Mouse (Mus musculus): ENCODE measurements around the gene Nxn.

Gene Nxn

DNA sequence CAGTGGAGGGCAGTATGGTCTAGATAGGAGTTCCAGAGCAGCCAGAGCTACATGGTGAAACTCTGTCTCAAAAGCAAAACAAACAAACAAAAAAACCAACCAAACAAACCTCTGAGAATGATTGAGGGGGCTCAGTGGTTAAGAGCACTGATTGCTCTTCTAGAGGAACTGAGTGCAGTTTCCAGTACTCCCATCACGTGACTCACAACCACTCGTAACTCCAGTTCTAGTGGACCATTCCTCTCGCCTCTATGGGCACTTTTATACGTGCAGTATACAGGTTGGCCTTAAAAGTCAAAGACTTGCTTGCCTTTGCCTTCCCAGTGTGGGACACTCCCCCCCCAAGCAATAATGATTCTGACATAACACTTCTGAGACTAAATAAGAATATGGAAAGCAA is 6.2 kb upstream of the Nxn start:
- in situ Hi-C loops (cut with MboI; ENCODE audit: low sequenced_read_pairs) = no loop called here

- in situ Hi-C loops (cut with MboI; ENCODE audit: low sequenced_read_pairs) = no loop called here
Observed at GRCm38 (mm10) chr11:76401398-76401797, 2.5 kb upstream of the Nxn start.

DNA sequence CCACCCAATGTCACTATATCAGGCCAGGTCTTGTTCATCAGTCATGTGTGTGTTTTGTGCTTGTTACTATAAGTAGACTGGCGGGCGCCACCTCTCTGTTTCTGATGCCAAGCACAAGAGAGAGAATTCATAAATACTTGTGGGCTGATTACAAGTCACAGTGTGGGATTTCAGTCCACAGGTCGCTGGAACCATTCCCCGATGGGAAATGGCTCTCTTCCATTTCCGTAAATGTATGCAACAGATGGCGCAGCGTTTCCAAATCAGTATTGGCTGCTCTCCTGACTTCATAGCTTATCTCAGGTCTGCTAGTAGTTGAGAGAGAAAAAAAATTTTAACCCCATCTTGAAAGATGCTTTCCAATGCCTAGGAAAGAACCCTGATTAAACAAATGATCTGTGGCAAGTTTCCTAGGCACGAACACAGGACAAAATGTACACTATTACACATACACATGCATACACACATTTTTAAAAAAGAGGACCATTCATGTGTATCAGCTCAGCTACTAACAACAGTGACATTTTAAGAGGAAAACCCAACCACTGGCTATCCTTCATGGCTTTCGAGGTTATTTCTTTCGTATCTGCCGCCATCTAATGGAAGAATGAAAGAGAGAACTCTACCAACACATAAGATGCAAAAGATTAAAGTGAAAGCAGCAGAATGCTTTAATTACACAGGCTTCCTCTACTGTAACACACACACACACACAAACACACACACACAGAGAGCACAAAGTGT is 819 bp upstream of the Nxn start:
- in situ Hi-C loops (cut with MboI; ENCODE audit: low sequenced_read_pairs) = loop anchor here (5.0 kb wide), 1 partner anchor 142 kb away; no protein-coding TSS in a partner anchor

- in situ Hi-C loops (cut with MboI; ENCODE audit: low sequenced_read_pairs) = loop anchor here (5.0 kb wide), 1 partner anchor 141 kb away; no protein-coding TSS in a partner anchor
Observed at GRCm38 (mm10) chr11:76398312-76398797, 585 bp downstream of the Nxn start.

GRCm38 (mm10) chr11:76397650-76398311 is 1.2 kb downstream of the Nxn start:
- in situ Hi-C loops (cut with MboI; ENCODE audit: low sequenced_read_pairs) = loop anchor here (5.0 kb wide), 1 partner anchor 140 kb away; no protein-coding TSS in a partner anchor

- in situ Hi-C loops (cut with MboI; ENCODE audit: low sequenced_read_pairs) = no loop called here
Observed at GRCm38 (mm10) chr11:76392996-76393395, 5.9 kb downstream of the Nxn start.

GRCm38 (mm10) chr11:76392532-76392931 is 6.4 kb downstream of the Nxn start:
- in situ Hi-C loops (cut with MboI; ENCODE audit: low sequenced_read_pairs) = no loop called here

GRCm38 (mm10) chr11:76388711-76389110 is 10.2 kb downstream of the Nxn start:
- in situ Hi-C loops (cut with MboI; ENCODE audit: low sequenced_read_pairs) = no loop called here

GRCm38 (mm10) chr11:76387097-76387496 is 11.8 kb downstream of the Nxn start:
- in situ Hi-C loops (cut with MboI; ENCODE audit: low sequenced_read_pairs) = no loop called here

GRCm38 (mm10) chr11:76385746-76386145 is 13.2 kb downstream of the Nxn start:
- in situ Hi-C loops (cut with MboI; ENCODE audit: low sequenced_read_pairs) = no loop called here

- in situ Hi-C loops (cut with MboI; ENCODE audit: low sequenced_read_pairs) = no loop called here
Observed at GRCm38 (mm10) chr11:76385017-76385416, 13.9 kb downstream of the Nxn start.

DNA sequence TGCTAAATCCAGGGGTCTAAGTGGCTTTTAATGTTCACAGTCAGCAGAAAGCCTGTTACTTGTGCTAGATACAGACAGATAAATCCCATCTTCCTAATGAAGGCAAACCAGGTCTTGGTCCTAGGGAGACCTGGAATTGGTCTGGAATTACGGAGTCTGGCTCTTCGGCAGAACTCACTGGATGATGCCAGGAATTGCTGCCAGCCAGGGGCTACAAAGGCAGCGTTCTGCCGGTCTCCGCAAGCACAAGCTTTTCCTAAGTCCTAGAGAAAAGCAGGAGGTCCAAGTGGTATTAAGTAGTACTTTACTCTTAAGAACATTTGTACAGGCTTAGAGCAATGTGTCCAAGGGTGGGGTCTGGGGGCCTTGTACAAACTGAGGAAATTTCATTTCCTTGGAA is 14.6 kb downstream of the Nxn start:
- in situ Hi-C loops (cut with MboI; ENCODE audit: low sequenced_read_pairs) = no loop called here

GRCm38 (mm10) chr11:76382711-76383324 is 16.1 kb downstream of the Nxn start:
- in situ Hi-C loops (cut with MboI; ENCODE audit: low sequenced_read_pairs) = no loop called here

DNA sequence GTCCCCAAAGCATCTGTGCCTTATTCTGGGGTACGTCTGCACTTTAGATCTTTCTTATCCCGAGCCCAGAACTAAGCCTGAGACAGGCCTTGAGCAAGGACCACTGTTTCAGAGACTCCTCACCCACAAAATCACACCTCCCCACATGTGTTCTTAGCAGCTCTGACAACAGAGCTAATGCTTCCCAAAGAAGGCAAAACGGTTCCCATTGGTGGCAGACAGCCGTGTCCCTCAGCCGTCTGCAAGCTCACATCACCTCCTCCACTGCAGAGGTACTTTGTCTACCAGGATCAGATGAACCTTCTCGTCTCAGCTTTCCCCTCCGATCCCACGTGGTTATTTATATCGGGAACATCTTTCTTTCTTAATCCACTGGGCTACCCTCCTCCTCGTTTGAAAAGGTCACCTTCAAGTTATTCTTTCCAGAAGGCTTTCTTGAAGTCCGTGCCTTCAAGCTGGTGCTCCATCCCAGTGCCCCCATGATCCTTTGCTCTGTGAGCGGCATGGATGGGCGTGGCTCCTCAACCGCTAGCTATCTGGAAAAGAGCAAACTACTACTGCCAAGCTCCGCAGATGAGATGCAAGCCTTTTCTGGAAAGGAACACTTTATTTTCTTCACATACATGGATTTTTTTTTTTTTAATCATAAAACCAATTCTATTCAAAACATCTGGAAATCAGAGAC is 17.6 kb downstream of the Nxn start:
- in situ Hi-C loops (cut with MboI; ENCODE audit: low sequenced_read_pairs) = no loop called here

GRCm38 (mm10) chr11:76379921-76380544 is 18.9 kb downstream of the Nxn start:
- in situ Hi-C loops (cut with MboI; ENCODE audit: low sequenced_read_pairs) = no loop called here

GRCm38 (mm10) chr11:76376425-76376824 is 22.5 kb downstream of the Nxn start:
- in situ Hi-C loops (cut with MboI; ENCODE audit: low sequenced_read_pairs) = no loop called here

GRCm38 (mm10) chr11:76374491-76375185 is 24.3 kb downstream of the Nxn start:
- in situ Hi-C loops (cut with MboI; ENCODE audit: low sequenced_read_pairs) = no loop called here

GRCm38 (mm10) chr11:76372534-76372933 is 26.4 kb downstream of the Nxn start:
- in situ Hi-C loops (cut with MboI; ENCODE audit: low sequenced_read_pairs) = no loop called here

DNA sequence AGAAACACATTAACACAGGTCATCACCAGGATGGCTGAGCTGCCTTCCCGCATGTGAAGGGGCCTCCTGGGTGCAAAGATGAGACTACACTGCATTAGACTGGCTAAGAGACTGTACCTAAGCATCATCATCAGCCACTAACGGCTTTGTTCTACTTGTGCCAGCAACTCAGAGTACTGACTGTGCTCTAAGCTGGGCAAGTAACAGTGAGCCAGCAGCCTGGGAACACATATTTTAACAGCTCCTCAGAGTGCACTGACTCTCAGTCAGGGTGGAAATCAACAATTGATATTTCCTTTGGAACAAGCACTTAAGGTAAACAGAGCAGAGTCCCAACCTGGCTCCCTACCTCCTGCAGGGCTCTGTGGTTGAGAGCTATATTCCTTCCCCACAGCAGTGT is 26.8 kb downstream of the Nxn start:
- in situ Hi-C loops (cut with MboI; ENCODE audit: low sequenced_read_pairs) = no loop called here

- in situ Hi-C loops (cut with MboI; ENCODE audit: low sequenced_read_pairs) = no loop called here
Observed at GRCm38 (mm10) chr11:76370491-76370890, 28.4 kb downstream of the Nxn start.

Data from CH12F3 (cell line).